ENCODE assay signal across 9 mouse cellular contexts in genomic region chr6:37254144-37254543, GRCm38 (mm10). TPM values are rescaled to one million over a fixed set of nuclear protein-coding genes. Genes with fewer than 3 reads are reported as not detected.
A peak's percentile ranks its signal among the peaks of the same experiment; 100 is the strongest.
DNase-seq lines count a peak whose midpoint lies in the region; ATAC-seq and TF ChIP-seq lines count a peak whose summit lies in the region.
"Had no signal": no experiment of that assay in that cellular context is flagged by ENCODE, and none has a peak within 500 bp of the region (broad histone marks: within the 10 kb centered on the region; RNA-seq: fewer than 3 reads in every experiment).

No protein-coding gene starts in this region.

- CTCF ChIA-PET in Patski (lab: Charles Lee), result no interaction called here

- H3K4me2 ChIP-seq in liver, embryonic 11.5 days, result no peak overlapping the region

- ATAC-seq in Patski, result peak; percentile 32
- no peak for ATAC-seq in liver, embryonic 11.5 days (replicated peaks; ENCODE audit: low FRiP score)
- no peak for ATAC-seq in erythroid progenitor cell, adult 5-6 weeks (replicated peaks; ENCODE audit: low FRiP score, poor library complexity, severe bottlenecking)

- no peaks in the 10 kb centered on the region for H3K36me3 ChIP-seq in limb, embryonic 10.5 days
- H3K36me3 ChIP-seq in liver, embryonic 11.5 days (ENCODE audit: control insufficient read depth, insufficient read depth, low read length), result no peaks in the 10 kb centered on the region

- 11% methylated on average over 8 of the region's 8 CpGs for WGBS in limb, embryonic 10.5 days
- WGBS in liver, embryonic 11.5 days, result 70% methylated on average over 8 of the region's 8 CpGs

- POLR2A ChIA-PET in Patski (lab: Charles Lee), result no interaction called here

- TF ChIP-seq CTCF in Patski (IDR thresholded peaks at IDR 0.05), result no peak

- peaks cover 23% of the 10 kb centered on the region for H3K4me1 ChIP-seq in limb, embryonic 10.5 days
- H3K4me1 ChIP-seq in liver, embryonic 11.5 days (replicated peaks; ENCODE audit: control insufficient read depth, insufficient read depth, low read length), result no peaks in the 10 kb centered on the region; the same call in 1 of the 2 replicates

- H3K27me3 ChIP-seq in Patski, result no peaks in the 10 kb centered on the region
- H3K27me3 ChIP-seq in limb, embryonic 10.5 days (ENCODE audit: low read depth, poor library complexity, severe bottlenecking), result no peaks in the 10 kb centered on the region
- H3K27me3 ChIP-seq in liver, embryonic 11.5 days (replicated peaks; ENCODE audit: control insufficient read depth, insufficient read depth, low read length), result no peaks in the 10 kb centered on the region

- H3K9ac ChIP-seq in liver, embryonic 11.5 days (ENCODE audit: low read depth, low read length), result no peak overlapping the region

- H3K27ac ChIP-seq in limb, embryonic 10.5 days, result 0 out of 2 replicates have a peak overlapping the region, but pooled peaks have one; percentile 17
- H3K27ac ChIP-seq in liver, embryonic 11.5 days (ENCODE audit: low read depth, low read length), result no peak overlapping the region
- H3K27ac ChIP-seq: left cerebral cortex, adult 2 months had no signal

- H3K4me3 ChIP-seq in limb, embryonic 10.5 days, result no peak overlapping the region
- H3K4me3 ChIP-seq in liver, embryonic 11.5 days (ENCODE audit: low read depth, low read length), result no peak overlapping the region
- H3K4me3 ChIP-seq: left cerebral cortex, adult 2 months had no signal

- peak; percentile 35 to 41 for DNase-seq in heart, postnatal 10 days
- no peak for DNase-seq in heart, postnatal 36 days
- DNase-seq in Patski (ENCODE audit: low read depth, low spot score), result no peak
- peak; percentile 13 to 19 for DNase-seq in gastrocnemius, adult 8-10 months (ENCODE audit: low spot score in 2 of 2)
- peak; percentile 79 for DNase-seq in limb, embryonic 10.5 days (ENCODE audit: low spot score)
- no peak for DNase-seq in liver, embryonic 11.5 days (ENCODE audit: low spot score)
- DNase-seq in layer of hippocampus, adult 18-20 months (ENCODE audit: low spot score in 2 of 2), result no peak

- intact Hi-C loops in heart, postnatal 10 days (cut with DNase I), result loop anchor here (5.0 kb wide), 1 partner anchor 83 kb away; no protein-coding TSS in a partner anchor
- intact Hi-C loops in heart, postnatal 36 days (cut with DNase I), result no loop called here

- H3K9me3 ChIP-seq in limb, embryonic 10.5 days (replicated peaks), result no peaks in the 10 kb centered on the region
- H3K9me3 ChIP-seq in liver, embryonic 11.5 days (ENCODE audit: control insufficient read depth, low read length), result no peaks in the 10 kb centered on the region

- in situ Hi-C loops in Patski (cut with MboI; ENCODE audit: low pct_unique_long_range_greater_than_20kb), result no loop called here

RNA-seq across cellular contexts. Expression of gene Dgki, which starts 45.8 kb away (rescaled TPM):
- total RNA-seq in heart, postnatal 10 days (2021), result under 1 TPM; 0.45 to 0.65 TPM
- under 1 TPM; 0.30 to 0.36 TPM for total RNA-seq in heart, postnatal 36 days (2021)
- polyA plus RNA-seq in Patski (2021), result 0.03 TPM
- under 1 TPM in 3 of 4 experiments, not detected in 1; 0.11 to 0.17 (median 0.16) TPM for total RNA-seq in gastrocnemius, adult 8-10 months (2022)
- 0.34 and 0.48 TPM in 2 replicates for polyA plus RNA-seq in limb, embryonic 10.5 days (2016; fragmentation: Nextera tagmentation; extraction: Ambion mirVana)
- 0.17 and 0.18 TPM in 2 replicates for polyA plus RNA-seq in liver, embryonic 11.5 days (2014; fragmentation: Nextera tagmentation; extraction: Ambion mirVana)
- 10 to 100 TPM; 86.9 to 88.0 TPM for total RNA-seq in layer of hippocampus, adult 18-20 months (2021)
- 1.8 TPM in 1 of 2 replicates, not detected in the other for total RNA-seq in erythroid progenitor cell, adult 5-6 weeks (2015; ENCODE audit: low replicate concordance)
- total RNA-seq in erythroid progenitor cell, adult 5-6 weeks (2017; ENCODE audit: low replicate concordance), result 1.4 TPM in 1 of 2 replicates, not detected in the other

Comparison
In these comparisons a context has a peak if more than half of its experiments do, and no peak if none do; other contexts are left out.
1. DNase-seq: peak in heart, postnatal 10 days (2 of 2), gastrocnemius, adult 8-10 months (2 of 2) and limb, embryonic 10.5 days (single experiment); none in heart, postnatal 36 days (0 of 2), Patski (single experiment), liver, embryonic 11.5 days (single experiment) and layer of hippocampus, adult 18-20 months (0 of 2).
2. RNA of gene Dgki, which starts 45.8 kb away (total RNA-seq): 86.9 to 88.0 TPM in layer of hippocampus, adult 18-20 months; 1.4 to 1.8 TPM in erythroid progenitor cell, adult 5-6 weeks, 0.45 to 0.65 TPM in heart, postnatal 10 days, 0.30 to 0.36 TPM in heart, postnatal 36 days and 0.11 to 0.17 TPM in gastrocnemius, adult 8-10 months; every median in the first group is over 10 times any median in the second.